Mouse (Mus musculus) granulocyte monocyte progenitor cell, adult 5-6 weeks (primary cell): ENCODE results near the gene Serpinb9d. TPM values are rescaled to one million over a fixed set of nuclear protein-coding genes. Genes with fewer than 3 reads are reported as not detected.
"Not testable (repeated sequence)": the region's sequence is repeated elsewhere in the genome, so short reads cannot be mapped to it uniquely, and the experiment has no call there.

Experiments used
- ATAC-seq: replicated peaks from 2 replicates; pipeline ENCODE4 v1.8.0; 2016; ENCODE audit warnings: mild to moderate bottlenecking, moderate TSS enrichment, inconsistent platforms; ENCODE audit not compliant: poor library complexity, severe bottlenecking
- total RNA-seq, 2 experiments: library from RNA; stranded (forward) in 1 of 2; stranded (reverse) in 1 of 2; fragments of 200-712, 200-1000 nt in 1 of 2; fragments of >200 nt in 1 of 2; fragmentation: Nextera tagmentation in 1 of 2; gene quantifications; 2 replicates each; pipeline ENCODE4 v1.2.3; 2014 to 2017

The Serpinb9d gene
- total RNA-seq (2014; fragmentation: Nextera tagmentation): not detected in 2 replicates
- total RNA-seq (2017): not detected in 2 replicates

GRCm38 (mm10) chr13:33192659-33193058, at the start of gene Serpinb9d:
Gene Serpinb9d, plus strand, starts transcription at chr13:33192959.
- no peak for ATAC-seq

GRCm38 (mm10) chr13:33159642-33160041, 33.1 kb upstream of the Serpinb9d start, which contains the start of gene Serpinb9c:
Gene Serpinb9c, minus strand, starts transcription at chr13:33159742.
- ATAC-seq: no peak

- ATAC-seq: not testable (repeated sequence)
These were observed 2.3 kb upstream of the Serpinb9d start for GRCm38 (mm10) chr13:33190486-33190885.

GRCm38 (mm10) chr13:33199740-33200139, 7.0 kb downstream of the Serpinb9d start:
- ATAC-seq: no peak

- ATAC-seq: not testable (repeated sequence)
These were observed 56.6 kb downstream of the Serpinb9d start, which contains the start of gene Serpinb9e for GRCm38 (mm10) chr13:33249312-33249711. Gene Serpinb9e, plus strand, starts transcription at chr13:33249612.

Other genes with a start within 250 kb of the Serpinb9d start
- gene Serpinb6b, start 227.8 kb upstream of the Serpinb9d start, total RNA-seq (2014; fragmentation: Nextera tagmentation): 1.9 and 2.2 TPM in 2 replicates
- 5.1 and 5.9 TPM in 2 replicates for gene Serpinb6b, start 227.8 kb upstream of the Serpinb9d start, total RNA-seq (2017)
- 4.8 and 5.0 TPM in 2 replicates for gene Serpinb9, start 189.7 kb upstream of the Serpinb9d start, total RNA-seq (2014; fragmentation: Nextera tagmentation)
- gene Serpinb9, start 189.7 kb upstream of the Serpinb9d start, total RNA-seq (2017): 3.2 and 4.2 TPM in 2 replicates
- gene Serpinb9b, start 165.5 kb upstream of the Serpinb9d start, total RNA-seq (2014; fragmentation: Nextera tagmentation): not detected in 2 replicates
- not detected in 2 replicates for gene Serpinb9b, start 165.5 kb upstream of the Serpinb9d start, total RNA-seq (2017)
- not detected in 2 replicates for gene Serpinb1b, start 114.4 kb upstream of the Serpinb9d start, total RNA-seq (2014; fragmentation: Nextera tagmentation)
- gene Serpinb1b, start 114.4 kb upstream of the Serpinb9d start, total RNA-seq (2017): not detected in 2 replicates
- gene Serpinb9c, start 33.2 kb upstream of the Serpinb9d start, total RNA-seq (2014; fragmentation: Nextera tagmentation): not detected in 2 replicates
- gene Serpinb9c, start 33.2 kb upstream of the Serpinb9d start, total RNA-seq (2017): not detected in 2 replicates
- gene Serpinb9e, start 56.7 kb downstream of the Serpinb9d start, total RNA-seq (2014; fragmentation: Nextera tagmentation): not detected in 2 replicates
- gene Serpinb9e, start 56.7 kb downstream of the Serpinb9d start, total RNA-seq (2017): not detected in 2 replicates
- not detected in 2 replicates for gene Serpinb9f, start 131.1 kb downstream of the Serpinb9d start, total RNA-seq (2014; fragmentation: Nextera tagmentation)
- gene Serpinb9f, start 131.1 kb downstream of the Serpinb9d start, total RNA-seq (2017): not detected in 2 replicates
- not detected in 2 replicates for gene Gm11397, start 202.8 kb downstream of the Serpinb9d start, total RNA-seq (2014; fragmentation: Nextera tagmentation)
- gene Gm11397, start 202.8 kb downstream of the Serpinb9d start, total RNA-seq (2017): not detected in 2 replicates